Mouse (Mus musculus) CH12.LX (cell line): ENCODE results near the gene Ninl. TPM values are rescaled to one million over a fixed set of nuclear protein-coding genes. Genes with fewer than 3 reads are reported as not detected.

Experiments
- DNase-seq: peaks from one replicate; pipeline ENCODE4 v3.0.0-alpha.2; 2013; ENCODE audit errors: extremely low read depth
- H3K27ac ChIP-seq: 2 replicates; pipeline ENCODE4 v1.5.1; 2012; ENCODE audit warnings: low read depth, mild to moderate bottlenecking, control low read depth, moderate library complexity; ENCODE audit not compliant: insufficient read depth
- H3K27me3 ChIP-seq: replicated peaks from 2 replicates; pipeline ENCODE3; 2012; ENCODE audit warnings: inconsistent platforms
- H3K36me3 ChIP-seq, 2 experiments: replicated peaks in 1 of 2; 2 replicates each; pipeline versions ENCODE3 to v1.6.1; 2012; ENCODE audit warnings: inconsistent platforms in 1 of 2, low read length in 1 of 2, mild to moderate bottlenecking in 1 of 2, mixed read lengths in 1 of 2, moderate library complexity in 1 of 2; ENCODE audit not compliant: control insufficient read depth in 1 of 2, insufficient read depth in 1 of 2
- H3K4me1 ChIP-seq, 2 experiments: 2 replicates each; pipeline ENCODE4 v1.6.1; 2012; ENCODE audit warnings: inconsistent platforms in 1 of 2, moderate library complexity in 1 of 2; ENCODE audit not compliant: insufficient read depth in 2 of 2, control insufficient read depth in 1 of 2
- H3K4me2 ChIP-seq: 2 replicates; pipeline ENCODE4 v1.6.1; 2012; ENCODE audit warnings: low read depth, mild to moderate bottlenecking, control low read depth; ENCODE audit not compliant: poor library complexity, insufficient read depth, severe bottlenecking
- H3K4me3 ChIP-seq, 3 experiments: fragments of 150-350 bp in 1 of 3; sonication (generic) in 1 of 3; replicated peaks in 1 of 3; 2 replicates each; pipeline versions ENCODE3 to v1.5.1; 2011 to 2012; ENCODE audit warnings: low read depth in 2 of 3, low read length in 2 of 3, mild to moderate bottlenecking in 2 of 3, moderate library complexity in 2 of 3, control low read depth in 1 of 3, improper control_type of control experiment in 1 of 3, inconsistent platforms in 1 of 3, mixed read lengths in 1 of 3; ENCODE audit not compliant: poor library complexity in 1 of 3
- H3K79me2 ChIP-seq: replicated peaks from 2 replicates; pipeline ENCODE4 v1.6.1; 2012; ENCODE audit warnings: mild to moderate bottlenecking, moderate library complexity; ENCODE audit not compliant: control insufficient read depth, poor library complexity, insufficient read depth, severe bottlenecking; ENCODE audit errors: extremely low read depth
- H3K9ac ChIP-seq: 2 replicates; pipeline ENCODE4 v1.6.1; 2012; ENCODE audit warnings: low read depth, mild to moderate bottlenecking, control low read depth, moderate library complexity; ENCODE audit not compliant: insufficient read depth
- H3K9me3 ChIP-seq: replicated peaks from 2 replicates; pipeline ENCODE3; 2012; ENCODE audit warnings: low read length, inconsistent platforms, mixed read lengths
- BHLHE40 ChIP-seq: IDR thresholded peaks from 2 replicates; pipeline ENCODE4 v1.6.1; 2011; ENCODE audit warnings: mild to moderate bottlenecking, low read depth, low read length, improper control_type of control experiment
- CHD1 ChIP-seq: IDR thresholded peaks from 2 replicates; pipeline ENCODE4 v1.6.1; 2012; ENCODE audit warnings: low read depth, low read length, improper control_type of control experiment, inconsistent platforms
- CHD2 ChIP-seq: IDR thresholded peaks from 2 replicates; pipeline ENCODE4 v1.6.1; 2011; ENCODE audit warnings: low read length, improper control_type of control experiment
- ETS1 ChIP-seq: conservative IDR thresholded peaks from 2 replicates; pipeline ENCODE4 v1.6.1; 2012; ENCODE audit warnings: low read depth, mild to moderate bottlenecking, inconsistent platforms, low read length, improper control_type of control experiment, moderate library complexity
- JUND ChIP-seq: conservative IDR thresholded peaks from 2 replicates; pipeline ENCODE4 v1.6.1; 2011; ENCODE audit warnings: low read depth, low read length, improper control_type of control experiment
- MEF2A ChIP-seq: IDR thresholded peaks from 2 replicates; pipeline ENCODE4 v1.6.1; 2014; ENCODE audit warnings: low read depth, mild to moderate bottlenecking, inconsistent platforms, low read length, improper control_type of control experiment, borderline replicate concordance
- NRF1 ChIP-seq: IDR thresholded peaks from 2 replicates; pipeline ENCODE4 v1.6.1; 2014; ENCODE audit warnings: low read depth, mild to moderate bottlenecking, inconsistent platforms, low read length, improper control_type of control experiment, moderate library complexity
- POLR2A ChIP-seq: IDR thresholded peaks from 2 replicates; pipeline ENCODE4 v1.6.1; 2011; ENCODE audit warnings: low read depth, mild to moderate bottlenecking, improper control_type of control experiment, low read length
- SIN3A ChIP-seq: IDR thresholded peaks from 2 replicates; pipeline ENCODE4 v1.6.1; 2012; ENCODE audit warnings: low read length, improper control_type of control experiment, inconsistent platforms
- TBP ChIP-seq: conservative IDR thresholded peaks from 2 replicates; pipeline ENCODE4 v1.6.1; 2011; ENCODE audit warnings: low read depth, low read length, improper control_type of control experiment
- TCF12 ChIP-seq: IDR thresholded peaks from 2 replicates; pipeline ENCODE4 v1.6.1; 2014; ENCODE audit warnings: low read depth, mild to moderate bottlenecking, inconsistent platforms, low read length, improper control_type of control experiment
- UBTF ChIP-seq: IDR thresholded peaks from 2 replicates; pipeline ENCODE4 v1.6.1; 2012; ENCODE audit warnings: low read depth, mild to moderate bottlenecking, inconsistent platforms, low read length, improper control_type of control experiment, moderate library complexity
- dilution Hi-C: fragments of 300-500 bp; cut with MboI; formaldehyde crosslinking; loops from 2 replicates; pipeline ENCODE4 v1.14.3; 2020; ENCODE audit warnings: low sequenced_read_pairs; ENCODE audit not compliant: extremely low pct_unique_long_range_greater_than_20kb, extremely low pct_ligation_motif_present
- in situ Hi-C: fragments of 300-500 bp; cut with MboI; formaldehyde crosslinking; loops from 3 replicates; pipeline ENCODE4 v1.14.3; 2019; ENCODE audit warnings: low sequenced_read_pairs, low pct_ligation_motif_present, low pct_unique_long_range_greater_than_20kb, mixed read lengths
- polyA plus RNA-seq: library from polyadenylated mRNA; unstranded; fragments of >175 nt; gene quantifications from 2 replicates; pipeline ENCODE4 v1.2.1, GENCODE M21; 2012; ENCODE audit warnings: low read depth; ENCODE audit not compliant: insufficient read length
- total RNA-seq, 2 experiments: library from RNA; depleted of rRNA; stranded (reverse); fragments of 300-350 nt in 1 of 2; fragments of >200 nt in 1 of 2; gene quantifications; 2 replicates each; pipeline ENCODE4 v1.2.3; 2012 to 2014

Gene Ninl
- total and polyA plus RNA-seq, 3 experiments: 1.8 to 6.6 (median 3.5) TPM

DNA sequence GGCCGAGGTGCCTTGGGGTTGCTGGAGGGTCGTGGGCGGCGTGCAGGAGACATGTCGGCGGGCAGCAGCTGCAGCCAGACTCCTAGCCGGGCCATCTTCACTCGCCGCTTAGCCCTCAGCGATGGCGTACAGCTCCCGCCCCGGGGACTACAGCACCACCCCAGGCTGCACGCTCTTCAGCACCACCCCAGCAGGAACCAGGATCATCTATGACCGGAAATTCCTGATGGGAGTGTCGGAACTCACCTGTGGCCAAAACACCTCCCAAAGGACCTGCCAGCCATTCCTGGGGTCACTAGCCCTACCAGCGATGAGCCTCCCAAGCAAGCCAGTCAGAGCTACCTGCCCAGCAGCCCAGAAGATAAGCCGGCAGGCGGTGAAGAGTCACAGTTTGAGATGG is 105.7 kb downstream of the Ninl start:
- H3K9me3 ChIP-seq: no peaks in the 10 kb centered on the region
- DNase-seq: no peak
- no peaks in the 10 kb centered on the region for H3K79me2 ChIP-seq
- no peaks in the 10 kb centered on the region for H3K27me3 ChIP-seq
- TF ChIP-seq MEF2A: no peak
- TF ChIP-seq SIN3A: no peak
- no peak for TF ChIP-seq JUND
- no peak overlapping the region for H3K27ac ChIP-seq
- no peak overlapping the region for H3K4me2 ChIP-seq
- no peaks in the 10 kb centered on the region for H3K4me1 ChIP-seq
- no peak overlapping the region for H3K9ac ChIP-seq
- in situ Hi-C loops: no loop called here
- no peak overlapping the region for H3K4me3 ChIP-seq
- peaks cover 9 to 57% of the 10 kb centered on the region in 2 experiments for H3K36me3 ChIP-seq
- dilution Hi-C loops: no loop called here

DNA sequence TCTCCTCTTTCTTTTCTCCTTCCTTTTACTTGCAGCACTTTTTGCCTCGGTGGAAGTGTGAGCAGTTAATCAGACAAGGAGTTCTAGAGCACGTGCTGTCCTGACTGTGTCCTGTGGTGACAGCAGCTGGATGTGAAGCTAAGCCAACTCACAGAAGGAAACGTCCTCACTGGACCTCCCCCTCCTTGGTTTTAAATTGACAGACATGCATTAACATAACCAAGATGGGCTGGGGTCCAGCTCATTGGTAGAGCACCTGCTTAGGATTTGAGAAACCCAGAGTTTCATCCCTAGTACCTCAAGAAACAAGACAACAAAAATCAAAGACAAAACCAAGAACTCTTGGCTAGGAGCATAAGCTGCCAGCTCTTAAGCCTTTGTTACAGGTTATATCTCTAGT is 108.4 kb downstream of the Ninl start:
- no peak for DNase-seq
- dilution Hi-C loops: no loop called here
- no peak overlapping the region for H3K4me2 ChIP-seq
- TF ChIP-seq POLR2A: no peak
- no peak for TF ChIP-seq TBP
- TF ChIP-seq, all 38 proteins: peak for 0
- Histone ChIP-seq H3K36me3 (peaks cover 10 to 65% of the 10 kb centered on the region in 2 experiments), H3K27ac (no peak overlapping the region), H3K9ac (no peak overlapping the region), H3K4me1 (no peaks in the 10 kb centered on the region), H3K79me2 (no peaks in the 10 kb centered on the region), H3K9me3 (no peaks in the 10 kb centered on the region), H3K4me3 (no peak overlapping the region), H3K27me3 (no peaks in the 10 kb centered on the region)
- in situ Hi-C loops: no loop called here

DNA sequence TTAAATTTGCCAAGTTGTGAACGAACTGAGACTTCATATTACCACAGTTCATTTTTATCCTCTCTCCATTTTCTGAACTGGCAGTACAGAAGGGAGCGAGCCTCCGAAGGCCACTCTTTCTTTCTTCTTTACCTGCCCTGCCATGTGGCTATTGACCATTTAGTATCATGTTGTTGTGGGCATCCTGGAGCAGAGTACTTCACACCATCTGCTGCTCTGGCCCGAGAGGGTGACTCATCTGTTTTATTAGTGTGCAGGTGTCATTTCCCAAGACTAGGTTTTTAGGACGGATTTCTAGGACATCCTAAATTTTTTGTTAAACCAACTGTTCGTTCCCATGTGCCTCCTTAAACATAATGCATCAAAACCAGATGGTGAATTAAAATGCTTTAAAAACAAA is 110.0 kb downstream of the Ninl start:
- no peak overlapping the region for H3K4me3 ChIP-seq
- no peaks in the 10 kb centered on the region for H3K79me2 ChIP-seq
- H3K27ac ChIP-seq: no peak overlapping the region
- H3K4me2 ChIP-seq: no peak overlapping the region
- DNase-seq: no peak
- H3K36me3 ChIP-seq: peaks cover 8 to 65% of the 10 kb centered on the region in 2 experiments
- H3K4me1 ChIP-seq: no peaks in the 10 kb centered on the region
- H3K27me3 ChIP-seq: no peaks in the 10 kb centered on the region
- no peak overlapping the region for H3K9ac ChIP-seq
- no peak for TF ChIP-seq TCF12
- TF ChIP-seq UBTF: no peak
- no peak for TF ChIP-seq CHD2
- no peak for TF ChIP-seq NRF1
- no peak for TF ChIP-seq ETS1
- TF ChIP-seq BHLHE40: no peak
- TF ChIP-seq CHD1: no peak
- no peaks in the 10 kb centered on the region for H3K9me3 ChIP-seq
- dilution Hi-C loops: no loop called here
- in situ Hi-C loops: no loop called here
